Mouse (Mus musculus) heart, embryonic 11.5 days (tissue): ENCODE data around the gene Abhd17c. TPM values are rescaled to one million over a fixed set of nuclear protein-coding genes. Genes with fewer than 3 reads are reported as not detected.

ENCODE experiments used
- ATAC-seq: fragments of 200-750 bp; cut with Nextera tagmentation; replicated peaks from 2 replicates; pipeline ENCODE4 v1.8.0; 2017; ENCODE audit warnings: moderate library complexity; ENCODE audit not compliant: insufficient number of reproducible peaks, low FRiP score, low TSS enrichment
- H3K27ac ChIP-seq: fragments of 300-500 bp; sonication (generic); 2 replicates; pipeline ENCODE4 v1.5.1; 2014; ENCODE audit warnings: mild to moderate bottlenecking, low read depth, low read length
- H3K27me3 ChIP-seq: fragments of 300-500 bp; sonication (generic); 2 replicates; pipeline ENCODE4 v1.6.1; 2014; ENCODE audit warnings: mild to moderate bottlenecking, low read length, mixed read lengths; ENCODE audit not compliant: control insufficient read depth, insufficient read depth
- H3K36me3 ChIP-seq: fragments of 300-500 bp; sonication (generic); 2 replicates; pipeline ENCODE4 v1.6.1; 2014; ENCODE audit warnings: mild to moderate bottlenecking, low read length, moderate library complexity, mixed read lengths; ENCODE audit not compliant: control insufficient read depth, insufficient read depth
- H3K4me1 ChIP-seq: fragments of 300-500 bp; sonication (generic); 2 replicates; pipeline ENCODE4 v1.6.1; 2014; ENCODE audit warnings: low read length; ENCODE audit not compliant: control insufficient read depth, insufficient read depth
- H3K4me2 ChIP-seq: fragments of 300-500 bp; sonication (generic); 2 replicates; pipeline ENCODE4 v1.6.1; 2014; ENCODE audit warnings: mild to moderate bottlenecking, moderate library complexity
- H3K4me3 ChIP-seq: fragments of 300-500 bp; sonication (generic); 2 replicates; pipeline ENCODE4 v1.5.1; 2014; ENCODE audit warnings: low read depth, low read length
- H3K9ac ChIP-seq: fragments of 300-500 bp; sonication (generic); 2 replicates; pipeline ENCODE4 v1.6.1; 2014; ENCODE audit warnings: mild to moderate bottlenecking, low read depth, low read length, moderate library complexity
- H3K9me3 ChIP-seq: fragments of 300-500 bp; sonication (generic); replicated peaks from 2 replicates; pipeline ENCODE4 v1.6.1; 2016; ENCODE audit warnings: low read length; ENCODE audit not compliant: control insufficient read depth
- WGBS: fragments of 180-500 bp; shearing (Covaris S2); extraction: QIAGEN DNeasy Blood & Tissue Kit; methylation state at CpG from one replicate; pipeline ENCODE4 v1.1.7; 2014; ENCODE audit not compliant: insufficient replicate concordance; 5-methylcytosine and 5-hydroxymethylcytosine counted together
- polyA plus RNA-seq: library from polyadenylated mRNA; unstranded; fragments of >200 nt; fragmentation: Nextera tagmentation; extraction: Ambion mirVana; gene quantifications from 2 replicates; pipeline ENCODE4 v1.2.1, GENCODE M21; 2014

The Abhd17c gene
- polyA plus RNA-seq, 1 experiment from 2014 or later = 42.5 TPM

- H3K9me3 ChIP-seq = no peaks in the 10 kb centered on the region
- no peak overlapping the region for H3K9ac ChIP-seq
- no peak overlapping the region for H3K4me2 ChIP-seq
- peaks cover 59% of the 10 kb centered on the region for H3K4me1 ChIP-seq
- ATAC-seq = no peak
- H3K27ac ChIP-seq = no peak overlapping the region
- H3K36me3 ChIP-seq = no peaks in the 10 kb centered on the region
- H3K4me3 ChIP-seq = no peak overlapping the region
- 72% methylated on average over 12 of the region's 12 CpGs for WGBS
- H3K27me3 ChIP-seq = no peaks in the 10 kb centered on the region
Measured at GRCm38 (mm10) chr7:84119216-84120105, 32.2 kb downstream of the Abhd17c start.

- no peak overlapping the region for H3K27ac ChIP-seq
- no peak overlapping the region for H3K4me3 ChIP-seq
- H3K36me3 ChIP-seq = no peaks in the 10 kb centered on the region
- H3K4me2 ChIP-seq = no peak overlapping the region
- no peak for ATAC-seq
- H3K27me3 ChIP-seq = no peaks in the 10 kb centered on the region
- no peaks in the 10 kb centered on the region for H3K9me3 ChIP-seq
- peaks cover 51% of the 10 kb centered on the region for H3K4me1 ChIP-seq
- WGBS = 77% methylated on average over 6 of the region's 6 CpGs
- H3K9ac ChIP-seq = no peak overlapping the region
Measured at GRCm38 (mm10) chr7:84117543-84118122, 34.1 kb downstream of the Abhd17c start.

GRCm38 (mm10) chr7:84116621-84117542 is 34.8 kb downstream of the Abhd17c start:
- ATAC-seq = no peak
- H3K27ac ChIP-seq = no peak overlapping the region
- no peaks in the 10 kb centered on the region; the same call in 1 of the 2 replicates for H3K36me3 ChIP-seq

GRCm38 (mm10) chr7:84115385-84115784 is 36.3 kb downstream of the Abhd17c start:
- no peak overlapping the region for H3K4me3 ChIP-seq
- no peaks in the 10 kb centered on the region for H3K27me3 ChIP-seq
- H3K9ac ChIP-seq = no peak overlapping the region
- 51% methylated on average over 2 of the region's 2 CpGs for WGBS
- H3K36me3 ChIP-seq = no peaks in the 10 kb centered on the region; the same call in 1 of the 2 replicates
- H3K27ac ChIP-seq = no peak overlapping the region
- H3K9me3 ChIP-seq = no peaks in the 10 kb centered on the region
- no peak for ATAC-seq
- peaks cover 37% of the 10 kb centered on the region for H3K4me1 ChIP-seq
- no peak overlapping the region for H3K4me2 ChIP-seq

More at GRCm38 (mm10) chr7:84116621-84117542, 34.8 kb downstream of the Abhd17c start:
- Histone ChIP-seq H3K9ac (no peak overlapping the region), H3K9me3 (no peaks in the 10 kb centered on the region), H3K4me3 (no peak overlapping the region), H3K27me3 (no peaks in the 10 kb centered on the region), H3K4me1 (peaks cover 51% of the 10 kb centered on the region), H3K4me2 (no peak overlapping the region)
- whole genome bisulfite sequencing = 66% methylated on average over 7 of the region's 7 CpGs

GRCm38 (mm10) chr7:84114775-84115174 is 36.9 kb downstream of the Abhd17c start:
- Histone ChIP-seq H3K9me3 (no peaks in the 10 kb centered on the region), H3K9ac (no peak overlapping the region), H3K27ac (no peak overlapping the region), H3K36me3 (peaks cover 2% of the 10 kb centered on the region; the same call in 1 of the 2 replicates), H3K4me2 (no peak overlapping the region), H3K27me3 (no peaks in the 10 kb centered on the region), H3K4me1 (peaks cover 32% of the 10 kb centered on the region), H3K4me3 (no peak overlapping the region)
- 86% methylated on average over 3 of the region's 3 CpGs for WGBS
- no peak for ATAC-seq

GRCm38 (mm10) chr7:84113035-84113390 is 38.7 kb downstream of the Abhd17c start:
- Histone ChIP-seq H3K4me3 (no peak overlapping the region), H3K9me3 (no peaks in the 10 kb centered on the region), H3K4me2 (no peak overlapping the region), H3K9ac (no peak overlapping the region), H3K36me3 (peaks cover 9% of the 10 kb centered on the region), H3K27me3 (no peaks in the 10 kb centered on the region), H3K4me1 (peaks cover 15% of the 10 kb centered on the region), H3K27ac (no peak overlapping the region)
- WGBS = 87% methylated on average over 8 of the region's 8 CpGs
- ATAC-seq = no peak

- H3K9me3 ChIP-seq = no peaks in the 10 kb centered on the region
- H3K27ac ChIP-seq = no peak overlapping the region
- no peak for ATAC-seq
- no peak overlapping the region for H3K4me3 ChIP-seq
- H3K27me3 ChIP-seq = no peaks in the 10 kb centered on the region
- peaks cover 10% of the 10 kb centered on the region for H3K4me1 ChIP-seq
- H3K36me3 ChIP-seq = peaks cover 9% of the 10 kb centered on the region
- H3K9ac ChIP-seq = no peak overlapping the region
- WGBS = 76% methylated on average over 6 of the region's 6 CpGs
- H3K4me2 ChIP-seq = no peak overlapping the region
Measured at GRCm38 (mm10) chr7:84112351-84113034, 39.2 kb downstream of the Abhd17c start.
